Mouse (Mus musculus): ENCODE results near the gene Tsc22d1.

Gene Tsc22d1

GRCm38 (mm10) chr14:76414862-76415780, at the start of gene Tsc22d1:
TSS of gene Tsc22d1 (plus strand) at chr14:76414961.
- in situ Hi-C loops (cut with MboI, MseI) = no loop called here

GRCm38 (mm10) chr14:76373638-76374037, 41.1 kb upstream of the Tsc22d1 start:
- in situ Hi-C loops (cut with MboI, MseI) = no loop called here

DNA sequence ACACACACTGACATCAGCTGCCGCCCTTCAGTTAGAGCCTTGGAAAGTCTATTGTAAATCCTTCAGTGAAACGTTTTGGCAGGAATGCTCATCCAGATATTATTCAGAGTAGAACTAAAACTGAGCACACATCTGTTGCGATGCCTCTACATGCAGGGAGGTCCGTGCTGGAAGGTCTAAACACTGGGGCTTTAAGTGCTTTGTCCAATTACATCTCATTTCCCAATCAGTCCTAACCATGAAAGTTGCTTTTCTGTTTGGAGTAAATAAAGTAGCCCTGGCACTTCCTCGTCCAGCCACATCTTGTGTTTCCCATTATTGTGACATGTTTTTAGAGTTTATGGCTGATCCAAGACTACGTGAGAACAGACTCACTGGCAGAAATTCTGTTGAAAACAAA, 40.2 kb upstream of the Tsc22d1 start:
- in situ Hi-C loops (cut with MboI, MseI) = no loop called here

DNA sequence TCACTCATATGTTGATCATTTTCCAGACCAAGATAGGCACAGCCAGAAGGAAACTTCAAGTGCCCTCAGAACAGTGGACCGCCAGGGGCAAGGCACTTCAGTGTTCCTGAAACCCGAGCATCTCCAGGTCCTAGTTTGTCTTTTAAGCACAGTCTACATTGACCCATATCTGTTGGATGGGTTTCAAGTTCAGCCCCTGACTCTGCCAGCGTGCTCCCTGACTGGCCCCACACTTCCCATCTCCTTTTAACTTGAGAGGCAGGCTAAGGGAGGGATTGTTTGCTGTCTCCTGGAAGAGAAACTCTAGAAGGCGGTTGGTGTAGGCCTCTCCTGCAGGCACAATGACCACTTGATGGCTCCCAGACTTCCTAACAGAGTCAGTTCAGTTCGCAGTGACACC, 38.2 kb upstream of the Tsc22d1 start:
- in situ Hi-C loops (cut with MboI, MseI) = loop anchor here (5.0 kb wide), 1 partner anchor 81 kb away; no protein-coding TSS in a partner anchor

DNA sequence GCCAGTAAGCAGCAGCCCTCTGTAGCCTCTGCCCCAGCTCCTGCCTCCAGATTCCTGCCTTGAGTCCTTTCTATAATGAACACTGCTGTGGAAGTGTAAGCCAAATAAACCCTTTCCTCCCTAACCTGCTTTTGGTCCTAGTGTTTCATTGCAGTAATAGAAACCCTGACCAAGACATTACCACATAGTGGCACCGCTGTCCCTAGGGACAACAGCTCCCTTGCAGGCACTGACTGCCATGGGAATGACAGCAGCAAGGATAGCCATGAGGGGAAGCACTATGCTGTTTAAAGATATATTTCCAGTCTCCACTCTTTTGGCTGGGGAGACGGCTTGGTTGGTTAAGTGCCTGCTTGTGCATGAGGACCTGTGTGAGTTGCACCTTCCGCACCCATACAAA, 35.4 kb upstream of the Tsc22d1 start:
- in situ Hi-C loops (cut with MboI, MseI) = loop anchor here (5.0 kb wide), 1 partner anchor 78 kb away; no protein-coding TSS in a partner anchor

GRCm38 (mm10) chr14:76388025-76388424, 26.7 kb upstream of the Tsc22d1 start:
- in situ Hi-C loops (cut with MboI, MseI) = no loop called here

- in situ Hi-C loops (cut with MboI, MseI) = no loop called here
These were observed 16.5 kb upstream of the Tsc22d1 start for GRCm38 (mm10) chr14:76398251-76398650.

DNA sequence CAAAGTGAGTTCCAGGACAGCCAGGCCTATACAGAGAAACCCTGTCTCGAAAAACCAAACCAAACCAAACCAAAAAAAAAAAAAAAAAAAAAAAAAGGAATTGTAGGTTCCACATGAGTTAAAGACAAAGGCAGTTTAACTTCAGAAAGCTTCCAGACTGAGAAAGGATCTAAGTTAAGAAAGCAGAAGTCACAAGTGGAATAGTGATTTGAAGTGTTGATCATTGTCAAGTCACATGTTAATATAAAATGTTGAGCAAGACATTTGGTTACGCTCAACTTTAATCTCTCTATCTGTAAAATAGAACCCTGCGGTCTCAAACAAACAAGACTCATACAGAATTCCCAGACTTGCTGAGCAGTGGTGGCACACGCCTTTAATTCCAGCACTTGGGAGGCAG, 12.2 kb upstream of the Tsc22d1 start:
- in situ Hi-C loops (cut with MboI, MseI) = no loop called here

GRCm38 (mm10) chr14:76409111-76409510, 5.7 kb upstream of the Tsc22d1 start:
- in situ Hi-C loops (cut with MboI, MseI) = no loop called here

DNA sequence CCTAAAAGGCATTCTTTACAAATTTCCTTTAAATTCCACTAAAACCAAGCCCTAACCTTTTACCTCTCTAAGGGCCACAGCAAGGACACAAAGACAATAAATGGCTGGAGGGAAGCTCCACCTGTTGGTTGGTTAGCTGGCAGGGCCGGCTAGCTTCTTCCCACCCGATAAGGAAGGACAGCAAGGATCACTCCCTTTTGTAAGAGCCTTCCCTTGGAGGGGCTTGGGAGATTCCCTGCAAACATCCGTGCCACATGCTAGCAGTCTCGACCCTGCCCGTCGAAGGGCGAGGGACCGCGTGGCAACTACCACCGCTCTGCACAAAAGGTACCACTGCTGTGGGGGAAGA, 1.0 kb upstream of the Tsc22d1 start:
- in situ Hi-C loops (cut with MboI, MseI) = no loop called here

DNA sequence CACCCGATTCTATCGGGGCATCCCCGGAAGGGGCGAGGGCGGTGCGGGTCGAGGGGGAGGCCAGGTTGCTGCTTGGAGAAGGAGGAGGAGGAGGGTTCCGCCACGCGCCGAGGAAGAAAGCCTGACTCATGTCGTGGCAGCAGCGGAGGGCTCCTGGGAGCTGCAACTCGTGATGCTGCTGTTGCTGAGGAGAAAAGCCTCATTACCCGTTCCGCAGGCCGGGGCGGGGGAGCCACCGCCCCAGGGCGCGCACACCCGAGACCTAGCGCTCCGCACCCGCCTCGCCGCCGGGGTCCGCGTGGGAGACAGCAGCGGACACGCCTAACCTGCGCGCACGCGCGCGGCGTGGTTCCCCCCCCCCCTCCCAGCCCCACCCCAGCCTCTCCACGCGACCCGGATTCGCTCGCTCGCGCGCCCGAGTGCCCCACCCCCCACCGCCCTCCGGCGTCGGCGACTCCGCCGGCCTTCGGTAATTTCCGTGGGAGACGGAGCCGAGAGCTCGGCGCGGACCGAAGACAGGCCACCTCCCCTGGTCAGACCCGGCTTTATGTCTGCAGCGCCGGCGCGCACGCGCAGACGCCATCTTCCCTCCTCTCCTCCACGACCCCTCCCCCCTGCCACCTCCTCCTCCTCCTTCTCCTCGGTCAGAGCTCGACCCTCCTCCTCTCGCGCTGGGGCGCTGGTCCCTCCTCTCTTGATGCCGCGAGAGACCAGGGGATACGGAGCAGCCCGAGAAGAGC, 469 bp upstream of the Tsc22d1 start:
- in situ Hi-C loops (cut with MboI, MseI) = no loop called here

GRCm38 (mm10) chr14:76415781-76416301, 1.1 kb downstream of the Tsc22d1 start:
- in situ Hi-C loops (cut with MboI, MseI) = no loop called here

- in situ Hi-C loops (cut with MboI, MseI) = no loop called here
These were observed 1.7 kb downstream of the Tsc22d1 start for GRCm38 (mm10) chr14:76416366-76417040.

DNA sequence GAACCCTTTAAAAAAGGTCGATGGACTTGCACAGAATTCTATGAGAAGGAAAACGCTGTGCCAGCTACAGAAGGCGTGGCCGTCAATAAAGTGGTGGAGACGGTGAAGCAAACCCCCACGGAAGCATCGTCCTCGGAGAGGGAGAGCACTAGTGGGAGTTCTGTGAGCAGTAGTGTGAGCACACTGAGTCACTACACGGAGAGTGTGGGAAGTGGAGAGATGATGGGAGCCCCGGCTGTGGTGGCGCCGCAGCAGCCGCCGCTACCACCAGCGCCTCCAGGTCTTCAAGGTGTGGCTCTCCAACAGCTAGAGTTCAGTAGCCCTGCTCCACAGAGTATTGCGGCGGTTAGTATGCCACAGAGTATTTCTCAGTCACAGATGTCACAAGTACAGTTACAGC, 2.6 kb downstream of the Tsc22d1 start:
- in situ Hi-C loops (cut with MboI, MseI) = no loop called here

DNA sequence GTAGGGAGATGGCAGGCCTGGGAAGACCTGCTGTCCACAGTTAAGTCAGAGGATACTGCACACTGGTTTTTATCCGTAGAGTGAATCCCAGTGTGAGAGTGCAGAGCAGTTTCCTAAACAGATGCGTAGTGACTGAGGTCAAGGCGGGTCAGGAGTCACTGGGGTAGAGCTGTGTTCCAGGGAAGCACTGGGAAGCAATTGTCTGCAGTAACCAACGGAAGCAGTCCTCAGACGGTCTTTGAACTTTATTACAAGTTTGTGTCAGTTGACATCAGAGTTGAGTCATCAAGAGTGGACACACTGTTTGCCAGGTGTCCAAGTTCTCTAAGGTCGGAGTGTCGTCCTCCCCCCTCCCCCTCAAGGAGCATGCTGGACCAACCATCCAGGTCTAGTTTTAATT, 6.0 kb downstream of the Tsc22d1 start:
- in situ Hi-C loops (cut with MboI, MseI) = no loop called here

DNA sequence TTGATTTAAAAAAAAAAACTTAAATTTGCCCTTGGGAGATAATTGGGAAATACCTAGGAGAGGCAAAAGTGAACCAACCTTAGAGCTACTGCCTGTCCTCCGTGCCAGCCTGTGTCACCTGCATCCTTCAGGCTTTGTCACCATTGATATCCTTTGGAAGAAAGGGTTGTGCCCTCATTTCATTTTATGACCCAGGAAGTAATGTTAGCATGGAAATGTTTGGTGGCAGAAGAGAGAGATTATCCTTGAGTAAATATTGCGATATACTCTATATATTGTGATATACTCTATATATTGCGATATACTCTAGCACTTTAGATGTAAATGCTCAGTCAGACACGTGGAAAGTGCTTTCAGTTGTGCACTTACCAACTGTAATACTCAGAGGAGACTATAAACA, 6.4 kb downstream of the Tsc22d1 start:
- in situ Hi-C loops (cut with MboI, MseI) = no loop called here

DNA sequence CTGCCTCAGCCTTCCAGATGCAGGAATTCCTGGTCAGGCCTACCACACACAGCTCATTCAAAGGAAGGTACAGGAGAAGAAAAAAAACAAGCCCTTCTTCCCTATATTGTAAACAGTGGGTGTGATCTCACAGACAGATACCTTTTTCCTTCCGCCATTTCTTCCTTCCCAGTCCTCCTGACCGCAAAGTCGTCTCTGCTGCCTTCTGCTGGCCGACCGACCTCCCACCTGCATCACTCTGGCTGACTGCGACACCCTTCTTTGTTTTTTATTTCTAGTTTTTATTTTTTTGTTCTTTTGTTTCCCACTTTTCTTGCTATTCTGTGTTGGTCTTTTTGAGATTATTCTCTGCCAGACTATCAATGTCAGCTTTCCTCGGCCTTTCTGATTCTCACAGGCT, 10.7 kb downstream of the Tsc22d1 start:
- in situ Hi-C loops (cut with MboI, MseI) = no loop called here

DNA sequence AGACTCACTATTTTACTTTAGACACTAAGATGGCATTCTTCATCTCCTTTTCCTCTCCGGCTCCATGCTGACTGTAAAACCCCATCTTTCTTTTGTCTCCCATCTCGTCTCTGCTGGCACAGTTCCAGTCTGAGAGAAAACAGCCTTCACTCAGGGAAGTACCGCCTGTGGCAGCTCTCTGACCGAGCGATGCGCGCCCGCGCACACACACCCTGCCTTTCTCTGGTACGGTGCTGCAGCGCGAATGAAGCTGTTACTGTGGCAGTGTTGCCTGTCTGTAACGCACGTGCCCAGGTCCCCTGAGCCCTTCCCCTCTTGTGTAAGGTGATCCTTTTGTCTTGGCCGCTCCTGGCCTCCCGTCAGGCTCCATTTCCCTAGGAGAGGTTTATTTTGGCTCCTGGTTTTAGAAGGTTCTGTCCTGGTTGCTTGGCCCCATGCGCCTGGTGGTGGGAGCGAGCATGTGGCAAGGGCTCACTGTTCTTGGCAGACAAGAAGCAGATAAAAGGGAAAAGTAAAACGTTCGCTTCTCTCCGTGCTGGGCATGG, 11.3 kb downstream of the Tsc22d1 start:
- in situ Hi-C loops (cut with MboI, MseI) = no loop called here

DNA sequence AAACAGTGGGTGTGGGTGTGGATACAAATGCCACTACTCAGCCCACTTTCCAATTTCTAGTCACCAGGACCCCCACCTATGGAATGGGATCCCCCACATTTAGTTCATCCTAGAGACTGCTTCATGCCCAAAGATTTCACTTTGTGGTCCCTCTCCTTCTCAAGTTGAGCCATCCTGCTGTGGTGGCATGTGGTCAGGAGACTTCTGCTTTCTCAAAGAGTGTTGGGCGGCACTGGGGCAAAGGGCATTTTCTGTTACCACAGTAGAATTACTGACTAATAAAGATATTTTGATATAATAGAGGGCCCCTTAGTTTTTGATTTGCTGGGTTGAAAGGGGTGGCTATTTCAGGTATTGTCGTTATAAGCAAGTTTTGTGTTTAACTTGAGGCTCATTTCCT, 14.1 kb downstream of the Tsc22d1 start:
- in situ Hi-C loops (cut with MboI, MseI) = no loop called here

- in situ Hi-C loops (cut with MboI, MseI) = no loop called here
These were observed 17.2 kb downstream of the Tsc22d1 start for GRCm38 (mm10) chr14:76431918-76432317.

- in situ Hi-C loops (cut with MboI, MseI) = no loop called here
These were observed 17.6 kb downstream of the Tsc22d1 start for GRCm38 (mm10) chr14:76432369-76432768.

- in situ Hi-C loops (cut with MboI, MseI) = no loop called here
These were observed 18.1 kb downstream of the Tsc22d1 start for GRCm38 (mm10) chr14:76432816-76433215.

All from T-helper 2 cell (primary cell).